Mouse (Mus musculus) ES-Bruce4 (cell line): ENCODE measurements around the gene Stat3.

Experiments
- CTCF ChIP-seq: IDR thresholded peaks from one replicate; pipeline ENCODE4 v1.8.1; 2011; ENCODE audit warnings: low read depth, low read length
- EP300 ChIP-seq: IDR thresholded peaks from 2 replicates; pipeline ENCODE4 v1.6.1; 2011; ENCODE audit warnings: low read depth, low read length; ENCODE audit not compliant: insufficient read depth

- TF ChIP-seq CTCF (no peak), EP300 (no peak)
Observed at GRCm38 (mm10) chr11:100908112-100908511, 31.2 kb downstream of the Stat3 start.
